Mouse (Mus musculus) regulatory T cell (primary cell): Measurements from ENCODE around the gene Fam186a.
"Not testable (repeated sequence)": the region's sequence is repeated elsewhere in the genome, so short reads cannot be mapped to it uniquely, and the experiment has no call there.

Experiments
- in situ Hi-C: fragments of 300-600 bp; cut with MboI, MseI; formaldehyde crosslinking; loops from one replicate; pipeline ENCODE4 v1.15.1; 2025; ENCODE audit warnings: high pct_unique_total_duplicates

Gene Fam186a

DNA sequence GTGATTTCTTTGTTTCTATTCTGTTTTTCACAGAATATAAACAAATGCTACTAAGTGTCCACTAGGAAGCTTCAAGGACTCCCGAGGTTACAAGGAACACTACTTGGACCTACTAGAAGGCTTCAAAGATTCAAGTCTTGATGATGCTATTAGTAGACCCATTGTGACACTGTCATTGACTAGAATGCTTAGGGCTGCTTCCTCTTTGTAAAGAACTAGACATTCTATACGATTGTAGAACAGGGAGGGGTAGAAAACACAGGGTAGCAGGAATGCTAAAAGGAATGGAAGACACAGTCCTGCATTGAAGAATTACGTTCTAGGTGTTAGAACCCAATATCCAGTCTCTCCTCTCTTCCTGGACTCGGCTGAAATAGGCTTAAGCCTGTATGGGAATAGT lies at the start of gene Fam186a:
Fam186a (minus strand) TSS at position 101 of the 400 bp plus-strand sequence.
- in situ Hi-C loops: no loop called here

DNA sequence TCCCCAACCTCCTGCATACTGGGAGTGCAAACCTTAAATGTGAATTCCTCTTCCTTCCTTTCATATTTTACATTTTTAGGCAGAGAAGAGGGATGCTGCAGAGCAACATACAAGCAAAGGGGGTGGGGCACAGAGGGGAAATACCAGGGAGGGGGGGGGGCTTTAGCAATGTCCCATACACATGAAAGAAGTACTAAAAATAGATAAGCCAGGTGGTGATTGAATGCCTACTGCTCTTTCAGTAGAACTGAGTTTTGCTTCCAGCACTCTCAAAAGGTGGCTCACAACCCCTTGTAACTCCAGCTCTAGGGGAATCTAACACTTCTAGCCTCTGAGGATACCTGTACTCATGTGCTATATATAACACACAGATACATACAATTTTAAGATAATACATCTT lies 39.3 kb upstream of the Fam186a start:
- in situ Hi-C loops: no loop called here

DNA sequence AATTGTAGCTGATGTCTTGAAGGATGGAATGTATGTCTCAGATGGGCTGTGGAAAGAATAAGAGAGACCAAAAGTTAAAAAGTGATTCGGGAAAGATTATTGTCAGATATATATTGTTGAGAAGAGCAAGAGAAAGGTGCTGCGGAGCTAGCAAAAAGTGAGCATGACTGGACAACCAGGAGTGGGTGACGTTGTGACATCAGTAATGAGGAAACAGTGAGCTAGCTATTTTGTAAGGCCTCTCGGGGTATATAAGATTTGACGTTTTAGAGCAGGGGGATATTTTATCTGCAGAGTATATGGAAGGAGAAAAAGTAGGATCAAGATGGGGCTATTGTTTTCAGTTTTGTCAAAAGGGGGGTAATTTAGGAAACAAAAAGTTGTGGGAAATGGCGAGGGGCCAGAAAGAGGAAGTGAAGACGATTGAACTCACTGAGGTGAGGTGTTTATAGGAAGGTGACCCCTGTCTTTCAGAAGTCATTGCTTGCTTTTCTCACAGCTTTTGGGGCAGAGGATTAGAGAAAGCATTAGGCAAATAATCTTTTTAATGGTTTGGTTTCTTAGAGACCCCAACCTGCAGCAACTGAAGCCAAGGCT lies 37.9 kb upstream of the Fam186a start:
- in situ Hi-C loops: no loop called here

DNA sequence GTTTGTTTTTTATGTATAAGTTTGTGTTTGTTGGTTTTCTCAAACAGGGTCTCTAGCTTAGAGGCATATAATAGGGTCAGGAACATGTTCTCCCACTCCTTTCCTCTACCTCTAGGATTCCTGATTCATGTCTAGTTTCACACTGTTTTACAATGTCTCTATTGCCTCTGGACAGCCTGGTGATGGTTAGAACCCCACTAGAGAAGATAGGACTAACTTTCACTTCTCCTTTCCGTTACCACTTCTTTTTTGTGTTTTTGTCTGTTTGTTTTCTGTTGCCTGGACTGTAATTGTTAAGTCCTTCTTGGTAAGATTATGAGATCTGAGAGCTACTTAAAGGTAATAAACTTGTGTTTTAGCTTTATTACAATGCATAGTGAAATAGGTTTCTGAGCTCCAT lies 32.5 kb upstream of the Fam186a start:
- in situ Hi-C loops: no loop called here

DNA sequence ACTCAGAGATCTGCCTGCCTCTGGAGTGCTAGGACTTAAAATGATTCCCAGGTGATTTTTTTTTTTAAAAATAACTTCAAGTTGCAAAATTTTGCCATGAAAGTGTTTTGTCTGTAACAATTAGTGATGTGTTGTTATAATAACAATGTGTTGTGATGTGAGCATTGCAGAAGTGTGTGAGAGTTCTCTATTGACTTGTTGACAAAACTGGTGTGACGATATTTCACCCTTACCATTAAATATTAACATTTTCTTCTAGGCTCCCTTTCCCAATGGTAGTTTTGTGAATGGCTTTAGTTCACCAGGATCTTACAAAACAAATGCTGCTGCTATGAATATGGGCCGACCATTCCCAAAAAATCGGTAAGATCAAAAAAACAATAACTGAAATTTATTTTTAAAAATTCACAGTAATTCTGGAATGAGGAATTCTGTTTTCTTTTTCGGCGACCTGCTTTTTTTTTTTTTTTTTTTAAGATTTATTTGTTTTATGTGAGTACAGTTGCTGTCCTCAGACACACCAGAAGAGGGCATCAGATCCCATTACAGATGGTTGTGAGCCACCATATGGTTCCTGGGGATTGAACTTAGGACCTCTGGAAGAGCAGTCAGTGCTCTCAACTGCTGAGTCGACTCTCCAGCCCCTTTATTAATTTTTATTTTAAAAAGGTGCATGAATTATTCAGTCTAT lies 30.4 kb upstream of the Fam186a start:
- in situ Hi-C loops: no loop called here

DNA sequence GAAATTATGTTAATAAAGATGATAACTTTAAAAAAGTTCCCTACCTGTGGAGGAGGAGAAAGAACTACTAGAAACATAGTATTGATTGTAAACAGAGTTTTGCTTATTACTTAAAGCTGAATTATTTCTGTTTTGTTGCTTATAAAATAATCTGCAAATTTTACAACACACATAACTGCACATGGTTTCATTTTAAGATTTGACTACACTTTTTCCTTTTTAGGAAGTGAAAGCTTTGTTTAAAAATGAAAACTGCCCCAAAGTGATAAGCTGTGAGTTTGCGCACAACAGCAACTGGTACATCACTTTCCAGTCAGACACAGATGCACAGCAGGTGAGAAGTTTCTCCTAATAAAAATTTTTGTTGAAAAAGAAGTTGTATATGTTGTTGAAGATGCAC lies 26.2 kb upstream of the Fam186a start:
- in situ Hi-C loops: loop anchor here (5.0 kb wide), 1 partner anchor 371 kb away; no protein-coding TSS in a partner anchor

DNA sequence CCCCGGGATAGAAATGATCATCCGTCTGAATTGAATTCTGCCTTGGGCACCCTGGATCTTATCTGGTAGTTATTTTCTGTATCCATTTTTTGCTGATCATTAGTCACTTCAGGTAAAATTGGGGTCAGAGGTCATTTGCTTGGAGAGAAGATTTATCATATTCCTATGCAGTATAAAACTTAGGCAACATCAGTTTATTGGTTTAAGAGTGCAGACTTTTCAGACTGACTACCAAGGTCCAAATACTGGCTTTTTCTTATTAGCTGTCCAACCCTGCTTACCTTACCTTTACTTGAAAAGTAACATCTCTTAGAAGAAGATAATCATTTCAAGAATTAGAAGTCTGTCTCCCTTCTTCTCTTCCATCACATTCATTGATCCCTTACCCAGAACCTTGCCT lies 12.9 kb upstream of the Fam186a start:
- in situ Hi-C loops: loop anchor here (10.0 kb wide), 1 partner anchor 1435 kb away; no protein-coding TSS in a partner anchor

DNA sequence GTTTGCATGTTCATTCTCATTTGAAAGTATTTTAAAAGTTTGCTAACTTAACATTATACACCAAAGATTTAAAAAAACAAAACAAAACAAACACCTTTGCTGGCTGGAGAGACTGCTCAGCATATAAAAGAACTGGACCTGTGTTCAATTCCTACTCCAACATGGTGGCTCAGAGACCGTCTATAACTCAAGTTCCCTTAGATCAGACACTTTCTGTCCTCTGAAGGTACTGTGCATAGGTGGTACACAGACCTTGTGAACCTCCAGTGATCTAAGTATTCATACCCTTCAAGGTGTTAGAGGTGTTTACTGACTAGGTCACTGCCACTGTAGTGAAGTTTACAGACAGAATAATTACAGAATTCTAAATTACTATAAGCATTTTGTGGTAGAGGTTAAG lies 12.4 kb upstream of the Fam186a start:
- in situ Hi-C loops: no loop called here

DNA sequence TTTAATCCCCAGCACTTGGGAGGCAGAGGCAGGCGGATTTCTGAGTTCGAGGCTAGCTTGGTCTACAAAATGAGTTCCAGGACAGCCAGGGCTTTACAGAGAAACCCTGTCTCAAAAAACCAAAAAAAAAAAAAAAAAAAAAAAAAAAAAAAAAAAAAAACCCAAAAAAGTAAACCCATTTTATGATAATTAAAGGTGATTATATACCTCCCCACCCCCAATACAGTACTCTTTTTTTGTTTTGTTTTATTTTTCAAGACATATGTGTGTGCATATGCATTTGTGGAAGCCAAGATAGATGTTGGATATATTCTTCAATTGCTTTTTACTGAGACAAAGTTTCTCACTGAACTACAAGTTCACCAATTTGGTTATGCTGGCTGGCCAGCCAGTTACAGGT lies 9.3 kb upstream of the Fam186a start:
- in situ Hi-C loops: not testable (repeated sequence)

DNA sequence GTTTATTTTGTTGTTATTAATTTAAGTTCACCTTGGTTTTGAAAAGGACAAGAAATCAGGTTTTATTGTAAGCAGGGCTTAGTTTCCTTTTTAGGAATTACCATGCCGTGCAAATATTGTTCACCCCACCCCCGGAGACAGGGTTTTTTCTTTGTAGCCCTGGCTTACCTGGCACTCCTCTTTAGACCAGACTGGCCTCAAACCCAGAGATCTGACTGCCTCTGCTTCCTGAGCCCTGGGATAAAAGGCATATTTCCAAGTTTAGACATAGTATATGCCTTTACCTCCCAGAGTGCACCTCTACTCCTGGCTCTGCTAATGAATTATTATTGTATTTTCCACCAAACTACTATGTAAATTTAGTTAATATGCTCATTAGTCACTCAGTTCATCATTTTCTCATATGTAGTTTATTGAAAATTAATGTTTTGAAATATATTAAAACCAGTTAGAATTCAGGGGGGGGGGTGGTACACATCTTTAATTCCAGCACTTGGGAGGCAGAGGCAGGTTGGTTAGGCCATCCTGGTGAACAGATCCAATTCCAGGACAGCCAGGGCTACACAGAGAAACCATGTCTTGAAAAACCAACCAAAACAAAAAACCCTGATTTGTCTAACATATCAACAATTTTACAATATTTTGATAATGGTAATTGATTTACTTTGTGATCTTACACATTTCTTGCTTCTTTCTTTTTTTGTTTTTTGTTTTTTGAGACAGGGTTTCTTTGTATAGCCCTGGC lies 7.8 kb upstream of the Fam186a start:
- in situ Hi-C loops: no loop called here

DNA sequence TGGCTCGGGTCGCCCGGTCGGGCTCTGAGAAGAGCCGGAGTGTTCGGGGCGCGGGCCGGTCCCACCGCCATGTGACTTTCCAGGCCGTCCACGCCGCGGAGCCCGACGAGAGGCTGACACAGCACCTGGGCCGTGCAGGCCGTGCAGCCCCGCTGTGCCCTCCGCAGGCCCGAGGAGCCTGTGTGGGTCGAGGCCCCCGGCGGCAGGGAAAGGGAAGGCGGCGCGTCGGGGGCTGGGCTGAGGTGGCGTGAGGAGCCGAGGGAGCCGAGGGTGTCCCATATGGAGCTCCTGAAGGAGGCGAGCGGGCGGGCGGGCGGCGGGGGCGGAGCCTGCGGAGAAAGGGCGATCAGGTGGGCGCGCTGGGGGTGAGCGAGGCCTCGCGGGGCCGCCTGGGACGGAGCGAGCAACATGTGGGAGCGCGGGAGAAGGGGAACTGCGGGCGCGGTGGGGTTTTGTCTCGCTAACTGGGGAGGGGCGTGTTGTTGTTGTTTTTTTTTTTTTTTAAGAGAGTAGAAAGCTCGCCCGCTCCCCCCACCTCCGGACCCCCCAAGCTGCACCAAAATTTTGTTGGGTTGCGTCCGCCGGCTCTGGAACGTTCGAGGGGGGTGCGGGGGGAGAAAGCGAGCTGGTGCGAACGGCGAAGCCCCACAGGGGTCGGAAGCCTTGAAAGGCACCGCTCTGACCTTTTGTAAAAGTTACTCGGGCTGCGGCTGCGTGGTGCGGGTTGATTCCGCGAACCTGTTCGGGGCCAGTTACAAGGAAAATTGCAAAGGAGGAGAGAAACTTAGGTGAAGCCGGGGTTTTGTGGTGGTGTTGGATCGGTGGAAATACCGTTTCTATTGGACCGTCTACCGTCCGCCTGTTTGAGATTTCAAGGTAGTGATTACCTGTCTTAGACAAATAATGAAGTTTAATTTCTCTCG lies 6.4 kb upstream of the Fam186a start:
- in situ Hi-C loops: no loop called here

DNA sequence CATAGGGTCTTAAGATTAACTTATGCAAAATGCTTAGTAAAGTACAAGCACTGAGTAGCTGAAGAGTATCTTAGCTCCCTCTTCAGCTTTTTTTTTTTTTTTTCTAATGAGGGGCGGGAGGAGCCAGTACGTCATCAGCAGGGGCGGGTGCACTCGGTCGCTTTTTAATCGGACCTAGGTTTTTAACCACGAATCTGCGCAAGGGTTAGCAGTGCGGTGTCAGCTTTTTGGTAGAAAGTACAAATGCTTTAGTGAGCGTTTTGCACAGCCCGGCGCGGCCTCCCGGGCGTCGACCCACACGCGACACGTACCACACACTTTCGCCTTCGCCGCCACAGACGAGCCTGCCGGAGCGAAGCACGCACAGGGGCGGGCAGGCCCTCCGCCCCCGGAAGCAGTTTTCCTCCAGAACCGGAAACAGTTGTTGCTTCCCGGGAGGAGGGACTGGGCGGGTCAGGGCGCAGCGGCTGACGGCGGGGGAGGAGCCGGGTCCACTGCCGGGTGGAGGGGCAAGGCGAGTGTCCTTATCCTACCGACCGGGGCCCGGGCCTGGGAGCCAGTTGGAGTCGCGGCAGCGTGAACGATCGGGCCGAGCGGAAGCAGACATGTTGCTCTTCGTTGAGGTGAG lies 5.6 kb upstream of the Fam186a start:
- in situ Hi-C loops: no loop called here

DNA sequence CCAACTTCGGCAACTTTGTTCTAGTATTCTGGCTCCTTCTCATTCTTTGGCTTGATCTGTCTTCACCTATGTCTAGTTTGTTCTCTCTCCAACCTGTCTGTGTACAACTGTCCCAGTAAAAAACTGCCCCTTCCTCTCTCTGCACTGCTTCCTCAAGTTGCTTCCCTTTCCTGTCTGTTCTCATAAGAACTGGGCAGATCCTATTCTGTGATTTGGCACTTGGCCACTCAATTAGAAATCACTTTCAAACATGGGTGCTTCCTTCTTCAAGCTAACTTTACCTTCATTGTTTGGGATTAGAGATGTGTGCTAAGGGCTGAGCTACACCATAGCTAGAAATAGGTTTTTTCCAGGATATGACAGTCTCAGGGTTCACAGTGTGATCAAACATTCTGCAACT lies 3.7 kb upstream of the Fam186a start:
- in situ Hi-C loops: no loop called here

DNA sequence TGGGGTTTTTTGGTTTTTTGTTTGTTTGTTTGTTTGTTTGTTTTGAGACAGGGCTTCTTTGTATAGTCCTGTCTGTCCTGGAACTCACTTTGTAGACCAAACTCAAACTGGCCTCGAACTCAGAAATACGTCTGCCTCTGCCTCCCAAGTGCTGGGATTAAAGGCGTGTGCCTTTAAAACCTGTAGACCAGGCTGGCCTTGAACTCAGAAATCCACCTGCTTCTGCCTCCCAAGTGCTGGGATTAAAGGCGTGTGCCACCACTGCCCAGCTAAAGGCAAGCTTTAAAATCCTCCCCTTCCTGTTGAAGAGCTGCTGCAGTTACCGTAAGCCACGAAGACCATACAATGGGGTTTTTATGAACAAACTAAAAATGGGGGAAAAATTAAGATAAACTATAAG lies 2.9 kb upstream of the Fam186a start, which contains the start of gene Larp4:
Larp4 (plus strand) TSS at position 301 of the 400 bp plus-strand sequence.
- in situ Hi-C loops: not testable (repeated sequence)

DNA sequence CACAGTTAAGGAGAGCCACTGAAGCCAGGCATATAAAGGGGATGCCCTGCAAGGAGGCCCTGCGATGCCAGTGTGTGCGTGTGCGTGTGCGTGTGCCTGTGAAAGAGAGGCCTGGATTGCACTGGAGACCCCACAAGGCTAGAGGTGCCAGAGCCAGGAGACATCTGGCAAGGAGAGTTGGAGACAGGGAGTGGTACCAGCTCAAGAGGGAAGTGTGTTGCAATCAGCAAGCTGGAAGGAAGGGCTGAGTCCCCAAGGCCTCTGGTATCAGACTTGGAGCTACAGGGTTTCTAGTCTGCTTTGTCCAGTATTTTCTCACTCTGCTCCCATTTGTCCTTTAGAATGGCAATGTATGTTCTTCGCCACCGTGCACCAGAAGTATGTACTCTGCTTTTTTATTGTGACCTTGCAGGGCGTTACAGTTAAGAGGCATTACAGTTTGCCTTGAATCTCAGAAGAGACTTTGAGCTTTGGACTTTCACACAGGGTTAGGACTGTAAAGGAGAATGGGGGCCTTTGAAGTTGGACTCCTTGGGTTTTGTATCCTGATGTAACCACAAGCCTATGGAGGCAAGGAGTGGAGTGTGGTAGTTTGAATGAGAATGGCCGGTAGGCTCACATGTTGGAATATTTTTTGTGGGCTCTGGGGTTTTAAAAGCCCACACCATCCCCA lies 1.6 kb downstream of the Fam186a start:
- in situ Hi-C loops: no loop called here

DNA sequence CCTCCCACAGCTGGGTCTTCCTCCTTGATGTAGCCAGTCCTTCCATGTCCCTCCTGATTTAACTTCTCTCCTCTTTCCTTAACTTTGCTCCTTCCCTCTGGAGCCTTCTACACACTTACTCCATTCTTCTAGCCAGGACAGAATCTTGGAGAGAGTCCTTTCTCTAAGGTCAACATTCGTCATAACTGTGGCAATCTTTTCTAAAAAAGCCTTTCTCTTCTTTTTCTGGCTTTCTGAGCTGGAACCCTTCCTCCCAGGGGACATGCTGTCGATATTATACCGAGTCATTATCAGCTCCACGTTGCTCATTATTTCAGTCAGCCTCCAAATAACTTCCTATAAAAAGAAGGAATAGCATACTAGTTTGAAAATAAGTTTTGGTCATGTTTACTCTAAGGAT lies 11.5 kb downstream of the Fam186a start:
- in situ Hi-C loops: loop anchor here (10.0 kb wide), 1 partner anchor 61 kb away; no protein-coding TSS in a partner anchor

DNA sequence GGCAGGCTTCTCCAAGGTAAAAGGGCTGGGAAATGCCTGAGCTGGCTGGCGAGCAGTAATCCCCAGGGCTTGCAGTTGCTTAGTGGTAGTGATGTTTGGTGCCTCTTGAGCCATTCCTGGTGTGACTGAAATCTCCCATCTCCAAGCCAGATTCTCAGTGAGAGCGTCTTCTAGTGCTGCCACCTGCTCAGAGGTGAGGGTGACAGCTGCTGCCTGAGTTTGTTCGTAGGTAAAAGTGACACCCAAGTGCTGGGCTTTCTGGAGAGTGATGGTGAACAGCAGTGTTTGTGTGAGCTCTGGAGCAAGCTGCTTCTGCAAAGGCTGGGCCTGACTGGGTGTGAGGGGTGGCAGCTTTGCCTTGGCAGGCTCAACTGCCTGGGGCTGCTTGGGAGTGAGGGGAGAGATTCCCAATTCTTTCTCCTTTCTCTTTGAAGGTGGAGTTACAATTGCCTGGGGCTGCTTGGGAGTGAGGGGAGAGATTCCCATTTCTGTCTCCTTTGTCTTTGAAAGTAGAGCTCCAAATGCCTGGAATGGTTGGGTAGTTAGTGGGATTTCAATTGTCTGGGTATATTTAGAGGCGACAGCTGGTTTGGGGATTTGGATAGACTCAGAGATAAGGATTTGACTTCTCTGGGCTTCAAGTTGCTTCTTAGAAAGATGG lies 25.8 kb downstream of the Fam186a start:
- in situ Hi-C loops: no loop called here

DNA sequence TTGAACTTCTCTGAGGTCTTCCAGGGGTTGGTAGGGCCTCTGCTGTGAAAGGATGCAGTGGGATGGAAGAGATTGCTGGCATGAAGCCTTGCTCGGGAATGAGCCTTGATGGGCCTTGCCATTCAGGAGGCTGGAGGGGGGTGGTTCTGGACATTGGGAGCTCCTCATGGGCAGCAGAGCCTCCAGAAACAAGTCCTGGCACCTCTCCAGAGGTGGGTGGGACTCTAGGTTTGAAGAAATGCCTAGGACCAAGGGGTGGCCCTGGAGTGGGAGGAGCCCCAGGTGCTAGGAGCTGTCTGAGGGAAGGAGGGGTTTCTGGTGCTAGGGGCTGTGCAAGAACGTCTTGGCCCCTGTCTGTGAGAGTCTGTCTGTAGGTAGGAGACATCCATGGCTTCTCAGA lies 26.4 kb downstream of the Fam186a start:
- in situ Hi-C loops: no loop called here

DNA sequence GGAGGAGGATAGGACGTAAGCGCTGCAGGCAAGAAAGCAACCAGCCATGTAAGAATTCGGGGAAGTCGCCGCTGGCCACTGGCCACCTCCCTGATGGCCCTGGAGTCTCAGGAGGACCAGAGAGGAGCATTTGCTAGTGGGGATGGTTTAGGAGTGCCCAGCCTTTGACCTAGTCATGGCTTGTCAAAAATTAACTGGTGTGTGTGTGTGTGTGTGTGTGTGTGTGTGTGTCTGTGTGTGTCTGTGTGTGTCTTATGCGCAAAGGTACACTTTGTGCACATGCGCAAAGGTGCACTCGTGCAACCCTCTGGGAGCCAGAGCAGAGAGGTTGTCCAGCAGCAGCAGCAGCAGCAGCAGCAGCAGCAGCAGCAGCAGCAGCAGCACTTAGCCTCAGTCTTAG lies 29.0 kb downstream of the Fam186a start:
- in situ Hi-C loops: no loop called here

DNA sequence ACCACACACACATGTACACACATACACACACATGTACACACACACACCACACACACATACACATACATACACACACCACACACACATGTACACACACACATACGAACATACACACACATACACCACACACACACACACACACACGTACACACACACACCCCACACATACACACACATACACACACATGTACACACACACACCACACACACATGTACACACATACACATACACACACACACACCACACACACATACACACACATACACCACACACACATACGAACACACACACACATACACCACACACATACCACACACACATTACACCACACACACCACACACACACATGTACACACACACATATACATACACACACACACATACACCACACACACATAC lies 30.2 kb downstream of the Fam186a start:
- in situ Hi-C loops: no loop called here
